Mouse (Mus musculus) adrenal gland, postnatal 4 days (tissue): ENCODE measurements around the gene Frmd4a. TPM values are rescaled to one million over a fixed set of nuclear protein-coding genes. Genes with fewer than 3 reads are reported as not detected.

Experiments used
- DNase-seq, 2 experiments: peaks; one replicate each; pipeline ENCODE4 v3.0.0; 2021 to 2022; ENCODE audit warnings: low spot score in 2 of 2, mixed read lengths in 2 of 2
- total RNA-seq, 2 experiments: library from RNA; stranded (reverse); gene quantifications; 2 replicates each; pipeline ENCODE4 v1.2.3; 2021

The Frmd4a gene
- total RNA-seq, 2 experiments from 2014 or later, result 34.0 to 41.3 TPM

- no peak for DNase-seq
These were observed 555.2 kb downstream of the Frmd4a start for GRCm38 (mm10) chr2:4572498-4573263.

DNA sequence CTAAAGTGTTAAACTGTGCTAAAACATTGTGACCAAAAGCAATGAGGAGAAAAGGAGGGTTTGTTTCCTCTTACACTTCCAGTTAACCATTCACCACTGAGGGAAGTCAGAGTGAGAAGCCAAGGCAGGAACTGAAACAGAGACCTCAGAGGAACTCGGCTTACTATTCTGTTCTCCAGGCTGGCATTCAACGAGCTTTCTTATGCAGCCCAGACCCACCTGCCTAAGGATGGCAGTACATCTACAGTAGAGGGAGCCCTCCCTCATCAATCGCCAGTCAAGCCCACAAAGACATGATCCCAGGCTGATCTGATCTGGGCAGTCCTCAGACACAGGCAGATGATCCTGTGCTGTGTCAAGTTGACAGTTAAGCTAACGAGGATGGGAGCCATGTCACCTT lies 555.9 kb downstream of the Frmd4a start:
- DNase-seq, result no peak

- no peak for DNase-seq
These were observed 556.7 kb downstream of the Frmd4a start for GRCm38 (mm10) chr2:4574251-4574650.

- no peak for DNase-seq
These were observed 557.6 kb downstream of the Frmd4a start for GRCm38 (mm10) chr2:4575163-4575562.

GRCm38 (mm10) chr2:4575975-4576374 lies 558.5 kb downstream of the Frmd4a start:
- no peak for DNase-seq

- DNase-seq, result no peak
These were observed 560.8 kb downstream of the Frmd4a start for GRCm38 (mm10) chr2:4578291-4578690.

- no peak for DNase-seq
These were observed 562.0 kb downstream of the Frmd4a start for GRCm38 (mm10) chr2:4579357-4580068.

GRCm38 (mm10) chr2:4580666-4581065 lies 563.1 kb downstream of the Frmd4a start:
- DNase-seq, result no peak

DNA sequence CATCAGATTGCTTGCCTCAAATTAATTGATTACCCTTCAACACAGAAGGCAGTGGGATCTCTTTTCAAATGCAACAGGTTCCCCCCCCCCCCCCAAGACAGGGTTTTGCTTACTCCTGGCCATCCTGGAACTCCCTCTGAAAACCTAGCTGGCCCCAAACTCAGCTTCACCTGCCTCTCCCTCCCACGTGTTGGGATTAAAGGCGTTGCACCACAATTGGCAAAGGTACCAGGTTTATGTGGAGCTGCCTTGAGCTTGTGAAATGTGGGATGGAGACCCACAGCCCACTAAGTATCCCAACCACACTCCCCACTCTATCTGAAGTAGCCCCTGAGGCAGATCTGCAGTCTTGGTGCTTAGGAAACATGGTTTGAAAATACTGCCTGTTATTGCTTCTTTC lies 565.4 kb downstream of the Frmd4a start:
- DNase-seq, result no peak

DNA sequence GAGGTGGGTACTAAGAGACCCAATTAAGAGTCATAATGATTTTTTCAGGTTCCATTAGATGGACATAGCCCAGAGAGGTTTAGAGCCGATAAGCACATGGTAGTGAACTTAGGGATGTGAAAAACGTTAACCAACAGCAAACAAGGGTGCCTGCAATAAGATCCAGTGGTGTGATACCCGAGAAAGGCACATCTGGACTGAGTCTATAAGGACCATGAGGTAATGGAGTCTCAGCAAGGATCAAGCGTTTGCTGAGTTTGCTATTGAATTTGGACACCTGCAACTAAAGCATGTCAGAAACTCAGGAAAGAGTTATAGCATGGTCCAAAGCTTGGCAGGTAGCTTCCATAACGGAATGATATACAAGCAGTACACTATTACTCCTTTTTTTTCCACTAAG lies 566.7 kb downstream of the Frmd4a start:
- no peak for DNase-seq

GRCm38 (mm10) chr2:4586245-4586644 lies 568.7 kb downstream of the Frmd4a start:
- no peak for DNase-seq

DNA sequence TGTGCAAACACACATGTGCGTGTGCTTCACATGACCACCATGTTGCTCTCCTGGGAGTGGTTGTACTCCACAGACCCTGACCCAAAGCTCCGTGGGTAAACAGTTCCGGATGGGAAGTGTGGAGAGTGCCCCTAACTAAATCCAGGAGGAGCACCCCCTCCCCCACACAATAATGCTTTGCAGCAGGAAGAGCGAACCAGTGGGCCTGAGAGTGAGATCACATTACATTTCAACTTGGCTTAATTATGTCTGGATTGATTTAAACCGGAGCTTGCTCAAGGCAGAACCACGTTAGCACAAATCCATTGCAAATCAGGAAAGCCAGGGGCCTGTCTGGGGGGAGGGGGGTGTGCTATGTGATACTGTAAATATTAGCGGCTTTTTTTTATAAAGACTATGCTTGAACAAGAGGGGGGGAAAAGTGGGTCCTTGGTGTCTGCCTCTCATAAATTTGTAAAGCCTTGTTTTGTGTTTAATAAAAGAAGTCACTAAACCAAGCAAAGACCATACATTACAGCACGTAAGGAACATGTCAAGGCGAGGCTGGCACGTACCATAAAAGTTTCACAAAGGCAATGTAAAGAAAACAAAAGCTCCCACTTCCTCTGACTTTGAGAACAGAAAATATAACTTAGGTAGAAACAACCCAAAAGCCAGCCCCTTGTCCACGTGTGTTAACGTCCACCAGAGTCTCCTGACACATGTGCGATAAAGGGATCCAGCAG lies 570.3 kb downstream of the Frmd4a start:
- DNase-seq, result no peak

DNA sequence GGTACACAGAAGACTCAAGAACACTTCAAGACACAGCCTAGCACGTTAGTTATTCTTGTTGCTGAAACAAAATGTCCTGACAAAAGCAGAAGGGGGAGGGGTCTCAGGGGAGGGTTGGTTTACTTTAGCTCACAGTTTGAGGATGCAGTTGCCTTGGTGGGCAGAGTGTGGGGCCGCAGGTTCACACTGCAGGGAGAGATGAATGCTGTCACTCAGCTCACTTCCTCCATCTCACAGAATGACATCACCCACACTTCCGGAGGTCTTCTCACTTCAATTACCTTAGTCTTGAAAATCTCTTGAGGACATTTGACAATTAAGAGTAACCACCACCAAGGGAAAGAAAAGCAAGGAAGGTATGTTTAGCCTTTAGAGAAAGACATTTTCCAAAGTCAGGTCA lies 574.1 kb downstream of the Frmd4a start:
- DNase-seq, result no peak

GRCm38 (mm10) chr2:4592666-4593065 lies 575.1 kb downstream of the Frmd4a start:
- no peak for DNase-seq

DNA sequence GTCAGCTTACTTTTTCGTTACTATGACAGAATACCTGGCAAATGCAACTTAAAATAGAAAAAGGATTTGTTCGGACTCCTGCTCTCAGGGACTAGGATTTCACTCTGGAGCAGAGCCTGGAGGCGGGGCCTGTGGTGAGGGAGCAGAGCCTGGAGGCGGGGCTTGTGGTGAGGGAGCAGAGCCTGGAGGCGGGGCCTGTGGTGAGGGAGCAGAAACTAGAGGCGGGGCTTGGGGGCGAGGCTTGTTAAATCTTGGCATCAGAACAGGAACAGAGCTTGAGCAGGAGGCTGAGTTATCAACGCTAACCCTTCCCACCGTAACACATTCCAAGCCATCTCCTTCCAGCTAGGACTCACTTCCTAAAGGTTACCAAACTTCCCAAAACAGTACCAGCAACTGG lies 575.9 kb downstream of the Frmd4a start:
- DNase-seq, result no peak

DNA sequence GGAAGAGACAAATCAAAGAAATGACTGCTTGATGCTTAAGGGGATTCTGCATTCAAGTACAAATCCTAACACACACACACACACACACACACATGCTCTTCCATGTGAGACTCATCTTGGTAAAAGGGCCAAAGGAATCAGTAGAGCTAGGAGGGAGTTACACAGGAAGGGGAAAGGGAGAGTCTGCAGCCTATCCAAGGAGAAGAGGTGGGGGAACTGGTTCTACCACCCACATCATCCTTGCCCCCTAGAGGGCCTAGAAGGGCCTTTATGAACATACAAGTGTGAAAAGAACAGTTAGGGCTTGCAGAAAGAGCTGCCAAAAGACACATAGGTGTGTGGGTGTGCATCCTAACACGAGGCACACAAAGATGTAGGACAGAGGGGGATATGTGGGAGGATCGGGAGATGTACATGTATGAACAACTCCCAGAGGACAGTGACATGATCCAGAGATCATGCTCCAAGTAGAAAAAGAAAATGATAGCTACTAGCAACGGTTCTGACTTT lies 576.4 kb downstream of the Frmd4a start:
- DNase-seq, result no peak

- no peak for DNase-seq
These were observed 579.5 kb downstream of the Frmd4a start for GRCm38 (mm10) chr2:4596992-4597391.

GRCm38 (mm10) chr2:4601034-4601890 lies 583.7 kb downstream of the Frmd4a start:
- peak in 1 of 2 experiments; percentile 32 for DNase-seq

GRCm38 (mm10) chr2:4603361-4603945 lies 585.9 kb downstream of the Frmd4a start:
- DNase-seq, result no peak

DNA sequence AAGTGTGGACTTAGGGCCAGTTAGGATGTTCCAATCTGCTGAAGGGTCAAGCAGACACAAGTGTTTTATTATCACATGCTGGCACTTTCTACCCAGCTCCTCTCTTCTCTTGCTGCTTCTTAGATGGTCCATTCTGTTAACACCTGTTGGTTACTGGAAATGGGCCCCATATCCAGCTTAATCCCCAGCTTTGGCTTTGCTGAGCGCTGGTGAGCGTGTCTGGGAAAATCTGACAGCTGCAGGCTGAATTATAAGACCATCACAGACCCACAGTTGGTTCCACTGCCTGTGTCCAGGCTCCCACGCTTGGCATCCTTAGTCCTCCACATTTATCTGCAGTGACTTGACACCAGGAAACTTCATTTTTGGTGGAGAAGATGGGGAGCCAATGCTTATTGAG lies 589.0 kb downstream of the Frmd4a start:
- DNase-seq, result no peak
